In genomic region chr5:112641131-112641530, GRCm38 (mm10) we compare ENCODE assay signal across 11 mouse cellular contexts.
DNase-seq lines count a peak whose midpoint lies in the region; ATAC-seq and TF ChIP-seq lines count a peak whose summit lies in the region.
"Had no signal": no experiment of that assay in that cellular context is flagged by ENCODE, and none has a peak within 500 bp of the region (broad histone marks: within the 10 kb centered on the region; RNA-seq: fewer than 3 reads in every experiment).

No protein-coding gene starts in this region.

- WGBS in forebrain, embryonic 11.5 days = 11% methylated on average over 20 of the region's 20 CpGs
- 23% methylated on average over 20 of the region's 20 CpGs for WGBS in forebrain, postnatal 0 days
- WGBS in kidney, postnatal 0 days = 8% methylated on average over 20 of the region's 20 CpGs
- 17% methylated on average over 20 of the region's 20 CpGs for whole genome bisulfite sequencing in limb, embryonic 10.5 days
- WGBS in neural tube, embryonic 13.5 days = 8% methylated on average over 20 of the region's 20 CpGs

- H3K4me1 ChIP-seq in forebrain, embryonic 11.5 days (replicated peaks; ENCODE audit: control insufficient read depth, insufficient read depth, low read length) = peaks cover 15% of the 10 kb centered on the region
- H3K4me1 ChIP-seq in forebrain, postnatal 0 days (ENCODE audit: insufficient read depth) = 0 out of 2 replicates have a peak, but pooled peaks cover 3% of the 10 kb centered on the region
- H3K4me1 ChIP-seq in kidney, postnatal 0 days (replicated peaks; ENCODE audit: insufficient read depth, low read length) = no peaks in the 10 kb centered on the region
- H3K4me1 ChIP-seq in limb, embryonic 10.5 days = peaks cover 13% of the 10 kb centered on the region
- peaks cover 27% of the 10 kb centered on the region for H3K4me1 ChIP-seq in neural tube, embryonic 13.5 days (replicated peaks)

- H3K36me3 ChIP-seq in forebrain, embryonic 11.5 days (ENCODE audit: control insufficient read depth, insufficient read depth, low read length) = no peaks in the 10 kb centered on the region
- no peaks in the 10 kb centered on the region for H3K36me3 ChIP-seq in forebrain, postnatal 0 days (ENCODE audit: insufficient read depth)
- H3K36me3 ChIP-seq in kidney, postnatal 0 days (ENCODE audit: insufficient read depth, low read length) = no peaks in the 10 kb centered on the region
- H3K36me3 ChIP-seq in limb, embryonic 10.5 days = no peaks in the 10 kb centered on the region
- H3K36me3 ChIP-seq in neural tube, embryonic 13.5 days = no peaks in the 10 kb centered on the region

- DNase-seq in forebrain, embryonic 11.5 days (ENCODE audit: low spot score) = no peak
- no peak for DNase-seq in forebrain, postnatal 0 days
- DNase-seq in kidney, postnatal 0 days (ENCODE audit: low spot score) = no peak
- no peak for DNase-seq in kidney, adult 11 months
- DNase-seq in limb, embryonic 10.5 days (ENCODE audit: low spot score) = no peak
- no peak for DNase-seq in layer of hippocampus, postnatal 10 days (ENCODE audit: low spot score in 2 of 2)
- DNase-seq: cerebellum, adult 11-12 months; gastrocnemius, postnatal 36 days; lung, postnatal 14 days had no signal

- peak overlapping the region; percentile 29; the same call in 1 of the 2 replicates for H3K4me2 ChIP-seq in forebrain, embryonic 11.5 days (ENCODE audit: low read depth, low read length, severe bottlenecking)
- no peak overlapping the region for H3K4me2 ChIP-seq in forebrain, postnatal 0 days (ENCODE audit: low read depth)
- H3K4me2 ChIP-seq in kidney, postnatal 0 days (ENCODE audit: low read length) = peak overlapping the region; percentile 43
- H3K4me2 ChIP-seq in neural tube, embryonic 13.5 days = peak overlapping the region; percentile 14; the same call in 1 of the 2 replicates

- no peaks in the 10 kb centered on the region for H3K9me3 ChIP-seq in forebrain, embryonic 11.5 days (ENCODE audit: control insufficient read depth, low read length)
- H3K9me3 ChIP-seq in forebrain, postnatal 0 days (ENCODE audit: low read length) = no peaks in the 10 kb centered on the region
- H3K9me3 ChIP-seq in kidney, postnatal 0 days (replicated peaks; ENCODE audit: low read length) = no peaks in the 10 kb centered on the region
- H3K9me3 ChIP-seq in limb, embryonic 10.5 days (replicated peaks) = no peaks in the 10 kb centered on the region
- no peaks in the 10 kb centered on the region for H3K9me3 ChIP-seq in neural tube, embryonic 13.5 days

- H3K9ac ChIP-seq in forebrain, embryonic 11.5 days (ENCODE audit: low read length) = no peak overlapping the region
- no peak overlapping the region for H3K9ac ChIP-seq in forebrain, postnatal 0 days
- 0 out of 2 replicates have a peak overlapping the region, but pooled peaks have one; percentile 13 for H3K9ac ChIP-seq in kidney, postnatal 0 days (ENCODE audit: low read depth, low read length)
- H3K9ac ChIP-seq in neural tube, embryonic 13.5 days = no peak overlapping the region

- no peak for ATAC-seq in forebrain, embryonic 11.5 days (replicated peaks; ENCODE audit: low FRiP score)
- ATAC-seq in forebrain, postnatal 0 days = no peak
- 0 out of 2 replicates have a peak, but pooled peaks have one; percentile 14 for ATAC-seq in kidney, postnatal 0 days (replicated peaks; ENCODE audit: low FRiP score, low read depth)
- no peak for ATAC-seq in neural tube, embryonic 13.5 days (ENCODE audit: low read depth)
- no peak for ATAC-seq in megakaryocyte progenitor cell, adult 5-6 weeks (replicated peaks; ENCODE audit: poor library complexity)

- TF ChIP-seq CTCF in forebrain, postnatal 0 days (IDR thresholded peaks at IDR 0.05; ENCODE audit: low read depth) = no peak
- no peak for TF ChIP-seq CTCF in kidney, postnatal 0 days (IDR thresholded peaks at IDR 0.05; ENCODE audit: low read depth)

- no peak overlapping the region for H3K4me3 ChIP-seq in forebrain, embryonic 11.5 days (ENCODE audit: low read depth, low read length)
- H3K4me3 ChIP-seq in forebrain, postnatal 0 days (ENCODE audit: low read depth, low read length) = no peak overlapping the region
- H3K4me3 ChIP-seq in kidney, postnatal 0 days (replicated peaks; ENCODE audit: low read depth, low read length) = no peak overlapping the region
- H3K4me3 ChIP-seq in limb, embryonic 10.5 days = peak overlapping the region; percentile 31
- no peak overlapping the region for H3K4me3 ChIP-seq in neural tube, embryonic 13.5 days

- no peak overlapping the region for H3K27ac ChIP-seq in forebrain, embryonic 11.5 days (ENCODE audit: low read depth, low read length)
- no peak overlapping the region for H3K27ac ChIP-seq in forebrain, postnatal 0 days (ENCODE audit: low read depth, low read length)
- no peak overlapping the region for H3K27ac ChIP-seq in kidney, postnatal 0 days
- H3K27ac ChIP-seq in limb, embryonic 10.5 days = no peak overlapping the region
- H3K27ac ChIP-seq in neural tube, embryonic 13.5 days (replicated peaks) = no peak overlapping the region

- H3K27me3 ChIP-seq in forebrain, embryonic 11.5 days (ENCODE audit: control insufficient read depth, insufficient read depth, low read length) = no peaks in the 10 kb centered on the region
- no peaks in the 10 kb centered on the region for H3K27me3 ChIP-seq in forebrain, postnatal 0 days (ENCODE audit: insufficient read depth, low read length)
- H3K27me3 ChIP-seq in kidney, postnatal 0 days (ENCODE audit: insufficient read depth, low read length) = no peaks in the 10 kb centered on the region
- H3K27me3 ChIP-seq in limb, embryonic 10.5 days (ENCODE audit: low read depth, poor library complexity, severe bottlenecking) = peaks cover 24% of the 10 kb centered on the region
- H3K27me3 ChIP-seq in neural tube, embryonic 13.5 days = no peaks in the 10 kb centered on the region
